Mouse (Mus musculus) cortical plate, adult 2 months (tissue): ENCODE results near the gene Hecw2.

Source experiments
- CTCF ChIP-seq: fragments of 200-500 bp; IDR thresholded peaks from 2 replicates; pipeline ENCODE4 v1.5.1; 2011; ENCODE audit warnings: mild to moderate bottlenecking, control low read depth, low read length; ENCODE audit not compliant: insufficient read depth; ENCODE audit errors: extremely low read depth
- POLR2A ChIP-seq: fragments of 200-500 bp; IDR thresholded peaks from 2 replicates; pipeline ENCODE4 v1.6.1; 2011; ENCODE audit warnings: mild to moderate bottlenecking, low read length, control low read depth; ENCODE audit not compliant: insufficient read depth; ENCODE audit errors: extremely low read depth

- no peak for TF ChIP-seq CTCF
- TF ChIP-seq POLR2A = no peak
These were observed 348.2 kb downstream of the Hecw2 start for GRCm38 (mm10) chr1:53846665-53847237.
